Comparison of ENCODE assay signal across 12 mouse cellular contexts in genomic region chr8:72131251-72131650, GRCm38 (mm10). TPM values are rescaled to one million over a fixed set of nuclear protein-coding genes. Genes with fewer than 3 reads are reported as not detected.
A peak's percentile ranks its signal among the peaks of the same experiment; 100 is the strongest.
DNase-seq lines count a peak whose midpoint lies in the region; ATAC-seq and TF ChIP-seq lines count a peak whose summit lies in the region.
"Had no signal": no experiment of that assay in that cellular context is flagged by ENCODE, and none has a peak within 500 bp of the region (broad histone marks: within the 10 kb centered on the region; RNA-seq: fewer than 3 reads in every experiment).

No protein-coding gene starts in this region.

- 71% methylated on average over 2 of the region's 2 CpGs for WGBS in heart, embryonic 15.5 days
- WGBS in cerebellum, adult 2 months: 93% methylated on average over 2 of the region's 2 CpGs

- no peak overlapping the region for H3K9ac ChIP-seq in heart, embryonic 15.5 days

- no peak overlapping the region for H3K4me3 ChIP-seq in heart, embryonic 15.5 days
- H3K4me3 ChIP-seq in cerebellum, adult 2 months (replicated peaks; ENCODE audit: insufficient read depth, low read depth, low read length): no peak overlapping the region

- peak; percentile 97 for DNase-seq in heart, adult 11 months
- no peak for DNase-seq in heart, postnatal 25 days (ENCODE audit: low spot score)
- DNase-seq in adrenal gland, postnatal 14 days: peak; percentile 71
- peak; percentile 69 to 72 for DNase-seq in kidney, postnatal 36 days
- DNase-seq in cerebellum, postnatal 14 days: no peak
- DNase-seq in cerebellum, adult 2 months: no peak
- DNase-seq in layer of hippocampus, adult 11-12 months (ENCODE audit: low spot score): no peak
- DNase-seq: cerebellum, postnatal 10 days; spleen, adult 18-20 months had no signal

- no peaks in the 10 kb centered on the region for H3K27me3 ChIP-seq in heart, embryonic 15.5 days
- no peaks in the 10 kb centered on the region for H3K27me3 ChIP-seq in cerebellum, adult 2 months (ENCODE audit: control insufficient read depth, insufficient read depth, low read length)

- no peak overlapping the region for H3K4me2 ChIP-seq in heart, embryonic 15.5 days

- peak overlapping the region; percentile 54 for H3K27ac ChIP-seq in heart, embryonic 15.5 days
- no peak overlapping the region for H3K27ac ChIP-seq in cerebellum, adult 2 months (ENCODE audit: insufficient read depth, low read length)

- no peak for TF ChIP-seq CTCF in cerebellum, adult 2 months (IDR thresholded peaks at IDR 0.05; ENCODE audit: borderline replicate concordance, insufficient read depth, low read depth, low read length)

- ATAC-seq in heart, embryonic 15.5 days (replicated peaks; ENCODE audit: insufficient number of reproducible peaks, insufficient read depth, low FRiP score, low read depth): no peak

- no peaks in the 10 kb centered on the region for H3K9me3 ChIP-seq in heart, embryonic 15.5 days (replicated peaks)

- no peaks in the 10 kb centered on the region for H3K36me3 ChIP-seq in heart, embryonic 15.5 days

- H3K4me1 ChIP-seq in heart, embryonic 15.5 days (replicated peaks): peaks cover 28% of the 10 kb centered on the region
- H3K4me1 ChIP-seq in cerebellum, adult 2 months (ENCODE audit: control insufficient read depth, insufficient read depth, low read length): no peaks in the 10 kb centered on the region

- intact Hi-C loops in heart, postnatal 25 days (cut with DNase I): no loop called here

- no peak for TF ChIP-seq POLR2A in cerebellum, adult 2 months (IDR thresholded peaks at IDR 0.05; ENCODE audit: borderline replicate concordance, insufficient read depth, low read length)

RNA-seq across cellular contexts. Expression of gene Tpm4, which starts 3.5 kb away (rescaled TPM):
- total RNA-seq in heart, postnatal 25 days (2021): 100 to 1,000 TPM; 105 to 108 TPM
- 286 and 295 TPM in 2 replicates for total RNA-seq in adrenal gland, postnatal 14 days (2021)
- polyA plus RNA-seq in heart, embryonic 15.5 days (2015; fragmentation: Nextera tagmentation; extraction: Ambion mirVana): 330 and 373 TPM in 2 replicates
- 40.2 and 43.5 TPM in 2 replicates for polyA plus RNA-seq in cerebellum, adult 2 months (2012; rRNA removed)

RNA-seq across cellular contexts. Expression of gene Olfr374, which starts 24.4 kb away (rescaled TPM):
- total RNA-seq in heart, postnatal 25 days (2021): not detected
- not detected in 2 replicates for total RNA-seq in adrenal gland, postnatal 14 days (2021)
- polyA plus RNA-seq in heart, embryonic 15.5 days (2015; fragmentation: Nextera tagmentation; extraction: Ambion mirVana): not detected in 2 replicates
- polyA plus RNA-seq in cerebellum, adult 2 months (2012; rRNA removed): not detected in 2 replicates
- total RNA-seq: liver, adult 2 months had no signal
- polyA plus RNA-seq: liver, adult 2 months had no signal

RNA-seq across cellular contexts. Expression of gene Rab8a, which starts 29.7 kb away (rescaled TPM):
- 10 to 100 TPM; 23.4 to 23.5 TPM for total RNA-seq in heart, postnatal 25 days (2021)
- total RNA-seq in adrenal gland, postnatal 14 days (2021): 64.5 and 66.1 TPM in 2 replicates
- polyA plus RNA-seq in heart, embryonic 15.5 days (2015; fragmentation: Nextera tagmentation; extraction: Ambion mirVana): 68.4 and 77.8 TPM in 2 replicates
- 67.6 and 68.7 TPM in 2 replicates for polyA plus RNA-seq in cerebellum, adult 2 months (2012; rRNA removed)

RNA-seq across cellular contexts. Expression of gene Olfr373, which starts 48.3 kb away (rescaled TPM):
- not detected for total RNA-seq in heart, postnatal 25 days (2021)
- not detected in 2 replicates for total RNA-seq in adrenal gland, postnatal 14 days (2021)
- not detected in 2 replicates for polyA plus RNA-seq in heart, embryonic 15.5 days (2015; fragmentation: Nextera tagmentation; extraction: Ambion mirVana)
- not detected in 2 replicates for polyA plus RNA-seq in cerebellum, adult 2 months (2012; rRNA removed)
- total RNA-seq: liver, adult 2 months had no signal
- polyA plus RNA-seq: liver, adult 2 months; neural tube, embryonic 14.5 days had no signal

RNA-seq across cellular contexts. Expression of gene Hsh2d, which starts 58.2 kb away (rescaled TPM):
- not detected for total RNA-seq in heart, postnatal 25 days (2021)
- total RNA-seq in adrenal gland, postnatal 14 days (2021): 0.94 TPM in 1 of 2 replicates, not detected in the other
- polyA plus RNA-seq in heart, embryonic 15.5 days (2015; fragmentation: Nextera tagmentation; extraction: Ambion mirVana): 0.20 and 0.27 TPM in 2 replicates
- polyA plus RNA-seq in cerebellum, adult 2 months (2012; rRNA removed): 0.11 TPM in 1 of 2 replicates, not detected in the other
- polyA plus RNA-seq: neural tube, embryonic 14.5 days had no signal

Comparison
In these comparisons a context has a peak if more than half of its experiments do, and no peak if none do; other contexts are left out.
1. DNase-seq: peak in heart, adult 11 months (single experiment), adrenal gland, postnatal 14 days (single experiment) and kidney, postnatal 36 days (2 of 2); none in heart, postnatal 25 days (single experiment), cerebellum, postnatal 14 days (0 of 2), cerebellum, adult 2 months (0 of 2) and layer of hippocampus, adult 11-12 months (single experiment).